Mouse (Mus musculus) hindbrain, postnatal 0 days (tissue): ENCODE data around the gene Mobp. TPM values are rescaled to one million over a fixed set of nuclear protein-coding genes. Genes with fewer than 3 reads are reported as not detected.

ENCODE experiments used
- ATAC-seq: fragments of 200-750 bp; cut with Nextera tagmentation; 2 replicates; pipeline ENCODE4 v1.8.0; 2017; ENCODE audit warnings: mild to moderate bottlenecking, moderate TSS enrichment, moderate library complexity
- DNase-seq: peaks from one replicate; pipeline ENCODE4 v3.0.0-alpha.2; 2015; ENCODE audit warnings: low spot score
- H3K27ac ChIP-seq: fragments of 300-500 bp; sonication (generic); 2 replicates; pipeline ENCODE4 v1.5.1; 2014; ENCODE audit warnings: mild to moderate bottlenecking
- H3K27me3 ChIP-seq: fragments of 300-500 bp; sonication (generic); 2 replicates; pipeline ENCODE4 v1.6.1; 2014; ENCODE audit warnings: low read length, mixed read lengths; ENCODE audit not compliant: insufficient read depth
- H3K36me3 ChIP-seq: fragments of 300-500 bp; sonication (generic); 2 replicates; pipeline ENCODE4 v1.6.1; 2014; ENCODE audit warnings: low read length, mixed read lengths; ENCODE audit not compliant: insufficient read depth
- H3K4me1 ChIP-seq: fragments of 300-500 bp; sonication (generic); 2 replicates; pipeline ENCODE4 v1.6.1; 2014; ENCODE audit warnings: antibody characterized with exemption, low read length, mixed read lengths; ENCODE audit not compliant: insufficient read depth
- H3K4me2 ChIP-seq: fragments of 300-500 bp; sonication (generic); 2 replicates; pipeline ENCODE4 v1.6.1; 2014; ENCODE audit warnings: low read depth, mild to moderate bottlenecking, low read length, moderate library complexity, mixed read lengths
- H3K4me3 ChIP-seq: fragments of 300-500 bp; sonication (generic); 2 replicates; pipeline ENCODE4 v1.5.1; 2014; ENCODE audit warnings: low read length
- H3K9ac ChIP-seq: fragments of 300-500 bp; sonication (generic); replicated peaks from 2 replicates; pipeline ENCODE4 v1.6.1; 2014; ENCODE audit warnings: mild to moderate bottlenecking, low read length, moderate library complexity, mixed read lengths
- H3K9me3 ChIP-seq: fragments of 300-500 bp; sonication (generic); 2 replicates; pipeline ENCODE4 v1.6.1; 2016; ENCODE audit warnings: low read length, mixed read lengths
- CTCF ChIP-seq: IDR thresholded peaks from 2 replicates; pipeline ENCODE4 v1.5.1; 2016; ENCODE audit warnings: antibody characterized with exemption, control low read depth, low read depth
- WGBS: fragments of 180-500 bp; shearing (Covaris S2); extraction: QIAGEN DNeasy Blood & Tissue Kit; methylation state at CpG from one replicate; pipeline ENCODE4 v1.1.7; 2014; 5-methylcytosine and 5-hydroxymethylcytosine counted together
- polyA plus RNA-seq: library from polyadenylated mRNA; unstranded; fragments of >200 nt; fragmentation: Nextera tagmentation; extraction: Ambion mirVana; gene quantifications from 2 replicates; pipeline ENCODE4 v1.2.1, GENCODE M21; 2015
- total RNA-seq: library from RNA; depleted of rRNA; stranded (reverse); fragments of >200 nt; gene quantifications from 2 replicates; pipeline ENCODE4 v1.2.3, GENCODE M21; 2014; rRNA removed

The Mobp gene
- total and polyA plus RNA-seq, 2 experiments from 2014 or later, result 6.8 to 13.4 TPM

DNA sequence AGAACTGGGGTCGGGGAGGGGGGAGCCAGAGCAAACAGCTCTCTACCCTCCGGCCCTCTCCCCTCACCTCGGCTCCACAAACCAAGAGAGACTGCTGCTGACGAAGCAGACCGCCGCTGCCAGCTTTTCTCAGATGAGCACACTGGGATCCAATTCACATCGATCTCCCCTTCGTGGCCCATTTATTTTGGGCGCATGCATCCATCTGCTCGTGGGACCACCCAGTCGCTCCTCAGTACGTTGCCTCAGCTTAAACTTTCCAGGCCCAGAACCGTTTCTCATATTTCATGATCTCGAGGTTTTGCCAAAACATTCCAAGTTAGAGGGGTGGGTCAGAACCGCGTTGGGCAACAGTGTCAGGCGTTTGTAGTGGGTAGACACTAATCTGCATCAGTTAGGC, 57.4 kb downstream of the Mobp start:
- Histone ChIP-seq H3K4me2 (no peak overlapping the region), H3K4me3 (no peak overlapping the region), H3K36me3 (no peaks in the 10 kb centered on the region), H3K27me3 (no peaks in the 10 kb centered on the region), H3K4me1 (no peaks in the 10 kb centered on the region), H3K27ac (no peak overlapping the region), H3K9me3 (no peaks in the 10 kb centered on the region), H3K9ac (no peak overlapping the region)
- no peak for TF ChIP-seq CTCF
- no peak for DNase-seq
- ATAC-seq, result no peak
- 57% methylated on average over 17 of the region's 17 CpGs for WGBS

DNA sequence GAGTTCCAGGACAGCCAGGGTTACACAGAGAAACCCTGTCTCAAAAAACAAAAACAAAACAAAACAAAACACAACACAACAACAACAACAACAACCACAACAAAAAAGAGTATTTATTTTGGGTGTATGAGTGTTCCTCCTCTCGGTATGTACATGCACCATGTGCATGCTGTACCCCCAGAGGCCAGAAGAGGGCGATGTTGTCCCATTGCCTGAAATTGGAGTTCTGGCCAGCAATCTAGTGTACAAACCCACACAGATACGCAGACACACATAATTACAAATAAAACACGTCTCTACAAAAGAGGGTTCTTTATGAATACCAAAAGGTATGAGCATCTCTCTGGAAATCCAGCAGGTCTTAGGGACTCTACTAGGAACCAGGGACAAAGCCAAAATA, 60.6 kb downstream of the Mobp start:
- Histone ChIP-seq H3K4me3 (no peak overlapping the region), H3K4me1 (no peaks in the 10 kb centered on the region), H3K4me2 (no peak overlapping the region), H3K9ac (no peak overlapping the region), H3K27ac (no peak overlapping the region), H3K36me3 (no peaks in the 10 kb centered on the region), H3K27me3 (no peaks in the 10 kb centered on the region), H3K9me3 (no peaks in the 10 kb centered on the region)
- TF ChIP-seq CTCF, result peak; percentile 92
- ATAC-seq (no peak), DNase-seq (peak; percentile 76)
- WGBS, result 76% methylated on average over 4 of the region's 4 CpGs

DNA sequence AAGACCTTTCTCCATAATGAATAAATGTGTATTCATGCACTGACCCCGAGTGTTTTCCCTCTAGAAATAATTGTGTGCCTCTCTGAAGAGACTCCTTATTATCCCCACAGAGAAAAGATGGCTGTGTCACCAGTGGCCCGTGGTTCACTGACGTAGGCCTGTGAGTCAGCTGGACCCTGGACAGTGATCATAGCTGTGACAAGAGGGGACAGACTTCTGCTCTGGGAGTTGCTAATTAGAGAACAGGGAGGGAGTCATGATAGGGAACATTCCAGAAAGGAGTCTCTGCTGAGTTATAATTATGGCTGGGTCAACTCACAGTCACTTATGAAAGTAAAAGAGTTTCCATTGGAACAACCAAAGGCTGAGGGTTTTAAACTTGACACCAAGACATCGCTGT, 61.4 kb downstream of the Mobp start:
- TF ChIP-seq CTCF, result no peak
- no peak overlapping the region for H3K9ac ChIP-seq
- no peaks in the 10 kb centered on the region for H3K27me3 ChIP-seq
- no peaks in the 10 kb centered on the region for H3K9me3 ChIP-seq
- H3K4me2 ChIP-seq, result no peak overlapping the region
- no peak overlapping the region for H3K4me3 ChIP-seq
- DNase-seq (no peak), ATAC-seq (no peak)
- H3K4me1 ChIP-seq, result no peaks in the 10 kb centered on the region
- no peaks in the 10 kb centered on the region for H3K36me3 ChIP-seq
- no peak overlapping the region for H3K27ac ChIP-seq
- 69% methylated on average over 4 of the region's 4 CpGs for WGBS

DNA sequence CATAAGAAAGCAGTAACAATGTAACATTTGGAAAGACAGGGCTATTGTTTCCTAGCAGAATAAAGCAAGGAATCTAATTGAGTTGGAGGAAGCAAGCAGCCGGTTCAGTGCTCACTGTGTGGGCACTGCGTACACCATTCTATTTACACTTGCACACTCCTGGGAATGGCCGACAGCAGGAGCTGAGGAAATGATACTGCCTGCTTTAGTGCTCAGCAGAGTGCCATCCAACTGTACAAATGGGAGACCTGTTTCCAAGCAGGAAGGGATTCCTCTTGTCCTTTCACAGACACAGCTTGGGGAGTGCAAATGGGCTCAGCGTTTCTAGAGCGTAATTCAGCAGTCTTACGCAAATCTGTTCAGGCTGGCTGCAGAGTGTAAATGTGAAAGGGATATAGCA, 63.4 kb downstream of the Mobp start:
- no peak overlapping the region for H3K4me3 ChIP-seq
- WGBS, result 57% methylated on average over 6 of the region's 6 CpGs
- ATAC-seq (no peak), DNase-seq (no peak)
- H3K9me3 ChIP-seq, result no peaks in the 10 kb centered on the region
- H3K4me2 ChIP-seq, result no peak overlapping the region
- no peaks in the 10 kb centered on the region for H3K4me1 ChIP-seq
- no peaks in the 10 kb centered on the region for H3K36me3 ChIP-seq
- no peak overlapping the region for H3K27ac ChIP-seq
- no peaks in the 10 kb centered on the region for H3K27me3 ChIP-seq
- no peak overlapping the region for H3K9ac ChIP-seq
- TF ChIP-seq CTCF, result no peak

DNA sequence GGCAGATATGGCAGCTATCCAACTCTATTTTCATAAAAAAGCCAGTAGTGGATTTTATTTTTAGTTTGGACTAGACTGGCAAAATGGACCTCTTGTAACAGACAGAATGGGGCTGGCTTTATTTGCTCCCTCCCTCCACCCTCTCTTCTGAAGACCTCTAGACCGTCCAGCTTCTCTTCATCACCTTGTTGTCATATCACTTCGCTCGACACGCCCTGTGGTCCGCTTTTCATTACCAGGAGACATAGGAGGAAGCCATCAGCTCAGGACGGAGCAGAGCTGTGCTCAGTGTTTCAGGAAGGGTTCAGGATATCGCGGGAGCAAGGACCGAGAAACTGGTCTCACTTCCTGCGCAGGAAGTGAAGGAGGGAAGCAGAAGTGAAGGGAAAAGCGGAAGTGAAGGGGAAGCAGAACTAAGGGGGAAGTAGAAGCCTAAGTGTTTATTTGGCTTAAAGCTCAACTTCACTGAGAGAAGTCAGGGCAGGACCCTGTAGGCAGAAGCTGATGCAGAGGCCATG, 65.5 kb downstream of the Mobp start:
- DNase-seq, result no peak

DNA sequence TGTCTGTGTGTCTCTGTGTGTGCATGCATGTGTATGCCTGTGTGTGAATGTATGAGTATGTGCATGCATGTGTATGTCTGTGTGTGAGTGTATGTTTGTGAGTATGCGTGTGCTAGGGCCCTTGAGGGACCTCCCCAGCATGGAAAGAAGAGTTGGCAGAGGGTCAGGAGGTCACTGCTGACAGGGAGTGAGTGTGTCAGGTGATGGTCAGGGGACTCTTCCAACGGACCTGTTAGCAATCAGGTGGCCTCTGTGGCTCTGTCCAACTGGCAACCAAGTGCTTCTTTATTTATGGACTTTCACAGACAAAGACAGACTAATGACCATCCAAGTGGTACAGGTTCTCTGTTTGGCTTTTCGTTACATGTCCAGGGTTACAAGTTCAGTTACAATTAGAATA, 69.9 kb downstream of the Mobp start:
- H3K9me3 ChIP-seq, result no peaks in the 10 kb centered on the region

More for the DNA sequence above, 65.5 kb downstream of the Mobp start:
- H3K36me3 ChIP-seq, result no peaks in the 10 kb centered on the region
- H3K4me1 ChIP-seq, result no peaks in the 10 kb centered on the region
- no peak overlapping the region for H3K4me3 ChIP-seq
- H3K4me2 ChIP-seq, result no peak overlapping the region
- TF ChIP-seq CTCF, result no peak
- no peak for ATAC-seq
- H3K9ac ChIP-seq, result no peak overlapping the region
- no peaks in the 10 kb centered on the region for H3K9me3 ChIP-seq
- no peak overlapping the region for H3K27ac ChIP-seq
- 89% methylated on average over 11 of the region's 11 CpGs for WGBS
- no peaks in the 10 kb centered on the region for H3K27me3 ChIP-seq

More for the DNA sequence above, 69.9 kb downstream of the Mobp start:
- Histone ChIP-seq H3K36me3 (no peaks in the 10 kb centered on the region), H3K4me3 (no peak overlapping the region), H3K27me3 (no peaks in the 10 kb centered on the region), H3K4me1 (peaks cover 8% of the 10 kb centered on the region; the same call in 1 of the 2 replicates), H3K27ac (no peak overlapping the region), H3K4me2 (no peak overlapping the region), H3K9ac (no peak overlapping the region)
- no peak for ATAC-seq
- DNase-seq, result no peak
- 76% methylated on average over 3 of the region's 3 CpGs for WGBS
- no peak for TF ChIP-seq CTCF

Other genes starting within 250 kb of the Mobp start
- 28.1 and 48.4 TPM in 2 replicates for gene Gorasp1, start 212.1 kb upstream of the Mobp start, total RNA-seq
- gene Gorasp1, start 212.1 kb upstream of the Mobp start, polyA plus RNA-seq, result 20.9 and 21.1 TPM in 2 replicates
- 4.7 and 4.9 TPM in 2 replicates for gene Ttc21a, start 212.1 kb upstream of the Mobp start, total RNA-seq
- gene Ttc21a, start 212.1 kb upstream of the Mobp start, polyA plus RNA-seq, result 0.90 and 1.1 TPM in 2 replicates
- gene Csrnp1, start 165.0 kb upstream of the Mobp start, total RNA-seq, result 4.5 and 17.4 TPM in 2 replicates
- gene Csrnp1, start 165.0 kb upstream of the Mobp start, polyA plus RNA-seq, result 2.7 and 3.1 TPM in 2 replicates
- gene Xirp1, start 126.1 kb upstream of the Mobp start, total RNA-seq, result 0.05 and 0.29 TPM in 2 replicates
- gene Xirp1, start 126.1 kb upstream of the Mobp start, polyA plus RNA-seq, result 0.19 TPM in 1 of 2 replicates, not detected in the other
- gene Cx3cr1, start 79.8 kb upstream of the Mobp start, total RNA-seq, result 17.3 and 21.5 TPM in 2 replicates
- 12.2 and 13.0 TPM in 2 replicates for gene Cx3cr1, start 79.8 kb upstream of the Mobp start, polyA plus RNA-seq
- gene Ccr8, start 57.6 kb upstream of the Mobp start, total RNA-seq, result not detected in 2 replicates
- gene Ccr8, start 57.6 kb upstream of the Mobp start, polyA plus RNA-seq, result not detected in 2 replicates
- gene Slc25a38, start 39.3 kb upstream of the Mobp start, total RNA-seq, result 50.3 and 64.0 TPM in 2 replicates
- 37.1 and 39.8 TPM in 2 replicates for gene Slc25a38, start 39.3 kb upstream of the Mobp start, polyA plus RNA-seq
- gene Rpsa, start 22.0 kb upstream of the Mobp start, total RNA-seq, result 1,033 and 1,545 TPM in 2 replicates
- 868 and 912 TPM in 2 replicates for gene Rpsa, start 22.0 kb upstream of the Mobp start, polyA plus RNA-seq
- gene Myrip, start 151.8 kb downstream of the Mobp start, total RNA-seq, result 22.4 and 22.8 TPM in 2 replicates
- gene Myrip, start 151.8 kb downstream of the Mobp start, polyA plus RNA-seq, result 7.0 and 7.5 TPM in 2 replicates